12 mouse cellular contexts compared by ENCODE assay signal in genomic region chr5:134396519-134396918, GRCm38 (mm10). TPM values are rescaled to one million over a fixed set of nuclear protein-coding genes. Genes with fewer than 3 reads are reported as not detected.
DNase-seq lines count a peak whose midpoint lies in the region; ATAC-seq lines count a peak whose summit lies in the region.
"Had no signal": no experiment of that assay in that cellular context is flagged by ENCODE, and none has a peak within 500 bp of the region (broad histone marks: within the 10 kb centered on the region; RNA-seq: fewer than 3 reads in every experiment).

No protein-coding gene starts in this region.

- H3K4me1 ChIP-seq in forebrain, embryonic 13.5 days = no peaks in the 10 kb centered on the region
- no peaks in the 10 kb centered on the region for H3K4me1 ChIP-seq in forebrain, embryonic 11.5 days (replicated peaks; ENCODE audit: control insufficient read depth, insufficient read depth, low read length)
- no peaks in the 10 kb centered on the region for H3K4me1 ChIP-seq in midbrain, embryonic 12.5 days
- no peaks in the 10 kb centered on the region for H3K4me1 ChIP-seq in midbrain, embryonic 11.5 days (ENCODE audit: control insufficient read depth, insufficient read depth, low read length)

- no peak for ATAC-seq in forebrain, embryonic 13.5 days
- no peak for ATAC-seq in forebrain, embryonic 11.5 days (replicated peaks; ENCODE audit: low FRiP score)
- no peak for ATAC-seq in midbrain, embryonic 12.5 days (ENCODE audit: low FRiP score, low read depth)
- ATAC-seq in midbrain, embryonic 11.5 days (ENCODE audit: low FRiP score) = no peak

- H3K9ac ChIP-seq in forebrain, embryonic 13.5 days = no peak overlapping the region
- H3K9ac ChIP-seq in forebrain, embryonic 11.5 days (ENCODE audit: low read length) = no peak overlapping the region
- H3K9ac ChIP-seq in midbrain, embryonic 12.5 days (replicated peaks) = no peak overlapping the region
- no peak overlapping the region for H3K9ac ChIP-seq in midbrain, embryonic 11.5 days (ENCODE audit: low read length)
- H3K9ac ChIP-seq: liver, embryonic 13.5 days had no signal

- peaks cover 99% of the 10 kb centered on the region for H3K36me3 ChIP-seq in forebrain, embryonic 13.5 days (ENCODE audit: poor library complexity, severe bottlenecking)
- H3K36me3 ChIP-seq in forebrain, embryonic 11.5 days (ENCODE audit: control insufficient read depth, insufficient read depth, low read length) = peaks cover 17% of the 10 kb centered on the region; the same call in 1 of the 2 replicates
- H3K36me3 ChIP-seq in midbrain, embryonic 12.5 days = peaks cover 98% of the 10 kb centered on the region
- H3K36me3 ChIP-seq in midbrain, embryonic 11.5 days (ENCODE audit: control insufficient read depth, insufficient read depth, low read length) = peaks cover 38% of the 10 kb centered on the region

- no peaks in the 10 kb centered on the region for H3K27me3 ChIP-seq in forebrain, embryonic 13.5 days
- H3K27me3 ChIP-seq in forebrain, embryonic 11.5 days (ENCODE audit: control insufficient read depth, insufficient read depth, low read length) = no peaks in the 10 kb centered on the region
- no peaks in the 10 kb centered on the region for H3K27me3 ChIP-seq in midbrain, embryonic 12.5 days
- H3K27me3 ChIP-seq in midbrain, embryonic 11.5 days (ENCODE audit: control insufficient read depth, insufficient read depth, low read length) = no peaks in the 10 kb centered on the region
- H3K27me3 ChIP-seq: liver, embryonic 13.5 days had no signal

- DNase-seq in forebrain, embryonic 11.5 days (ENCODE audit: low spot score) = no peak
- no peak for DNase-seq in midbrain, embryonic 11.5 days (ENCODE audit: low spot score, missing footprints)
- DNase-seq in heart, postnatal 14 days = peak; percentile 20
- no peak for DNase-seq in spleen, postnatal 14 days (ENCODE audit: low spot score in 2 of 2)
- no peak for DNase-seq in urinary bladder, postnatal 4 days (ENCODE audit: low spot score in 2 of 2)
- no peak for DNase-seq in gastrocnemius, adult 8-10 months (ENCODE audit: low spot score in 2 of 2)
- DNase-seq: cerebellum, postnatal 14 days; kidney, adult 8-10 months; layer of hippocampus, adult 9-11 months; liver, embryonic 13.5 days had no signal

- peak overlapping the region; percentile 71 for H3K27ac ChIP-seq in forebrain, embryonic 13.5 days
- no peak overlapping the region for H3K27ac ChIP-seq in forebrain, embryonic 11.5 days (ENCODE audit: low read depth, low read length)
- H3K27ac ChIP-seq in midbrain, embryonic 12.5 days (replicated peaks) = 0 out of 2 replicates have a peak overlapping the region, but pooled peaks have one; percentile 20
- no peak overlapping the region for H3K27ac ChIP-seq in midbrain, embryonic 11.5 days (ENCODE audit: low read depth, low read length)
- H3K27ac ChIP-seq: liver, embryonic 13.5 days had no signal

- intact Hi-C loops in heart, postnatal 14 days (cut with DNase I) = no loop called here

- no peaks in the 10 kb centered on the region for H3K9me3 ChIP-seq in forebrain, embryonic 13.5 days (replicated peaks)
- H3K9me3 ChIP-seq in forebrain, embryonic 11.5 days (ENCODE audit: control insufficient read depth, low read length) = no peaks in the 10 kb centered on the region
- no peaks in the 10 kb centered on the region for H3K9me3 ChIP-seq in midbrain, embryonic 12.5 days
- H3K9me3 ChIP-seq in midbrain, embryonic 11.5 days (ENCODE audit: control insufficient read depth, low read length) = no peaks in the 10 kb centered on the region
- H3K9me3 ChIP-seq: liver, embryonic 13.5 days had no signal

- WGBS in forebrain, embryonic 13.5 days = 78% methylated on average over 9 of the region's 9 CpGs
- WGBS in forebrain, embryonic 11.5 days = 89% methylated on average over 9 of the region's 9 CpGs
- WGBS in midbrain, embryonic 12.5 days = 89% methylated on average over 9 of the region's 9 CpGs
- WGBS in midbrain, embryonic 11.5 days = 93% methylated on average over 9 of the region's 9 CpGs

- H3K4me2 ChIP-seq in forebrain, embryonic 13.5 days = no peak overlapping the region
- H3K4me2 ChIP-seq in forebrain, embryonic 11.5 days (ENCODE audit: low read depth, low read length, severe bottlenecking) = no peak overlapping the region
- no peak overlapping the region for H3K4me2 ChIP-seq in midbrain, embryonic 12.5 days (replicated peaks)
- no peak overlapping the region for H3K4me2 ChIP-seq in midbrain, embryonic 11.5 days
- H3K4me2 ChIP-seq: liver, embryonic 13.5 days had no signal

- no peak overlapping the region for H3K4me3 ChIP-seq in forebrain, embryonic 13.5 days
- H3K4me3 ChIP-seq in forebrain, embryonic 11.5 days (ENCODE audit: low read depth, low read length) = no peak overlapping the region
- no peak overlapping the region for H3K4me3 ChIP-seq in midbrain, embryonic 12.5 days
- no peak overlapping the region for H3K4me3 ChIP-seq in midbrain, embryonic 11.5 days (ENCODE audit: low read depth, low read length)
- H3K4me3 ChIP-seq: liver, embryonic 13.5 days had no signal

RNA-seq across cellular contexts. Expression of gene Gtf2ird1, which starts 60.0 kb away (rescaled TPM):
- 72.9 and 80.2 TPM in 2 replicates for polyA plus RNA-seq in forebrain, embryonic 13.5 days (2015; fragmentation: Nextera tagmentation; extraction: Ambion mirVana)
- 99.8 and 103 TPM in 2 replicates for polyA plus RNA-seq in forebrain, embryonic 11.5 days (2014; fragmentation: Nextera tagmentation; extraction: Ambion mirVana)
- 120 and 122 TPM in 2 replicates for polyA plus RNA-seq in midbrain, embryonic 12.5 days (2016; fragmentation: Nextera tagmentation; extraction: Ambion mirVana)
- polyA plus RNA-seq in midbrain, embryonic 11.5 days (2014; fragmentation: Nextera tagmentation; extraction: Ambion mirVana) = 86.5 and 88.1 TPM in 2 replicates
- 10 to 100 TPM; 28.6 to 30.9 TPM for total RNA-seq in heart, postnatal 14 days (2021)
- 10 to 100 TPM; 13.1 to 15.3 (median 14.8) TPM for total RNA-seq in gastrocnemius, adult 8-10 months (2022)

Comparison
In these comparisons a context has a peak if more than half of its experiments do, and no peak if none do; other contexts are left out.
1. H3K27ac ChIP-seq: peak in forebrain, embryonic 13.5 days (single experiment) and midbrain, embryonic 12.5 days (single experiment); none in forebrain, embryonic 11.5 days (single experiment) and midbrain, embryonic 11.5 days (single experiment).
2. DNase-seq: peak in heart, postnatal 14 days (2 of 2); none in forebrain, embryonic 11.5 days (single experiment), midbrain, embryonic 11.5 days (single experiment), spleen, postnatal 14 days (0 of 2), urinary bladder, postnatal 4 days (0 of 2) and gastrocnemius, adult 8-10 months (0 of 2).